Mouse (Mus musculus) kidney, embryonic 14.5 days (tissue): ENCODE measurements at regions not wholly inside any gene's neighbourhood (a gene's known extent, or its start where the extent isn't known, plus 50 kb on each side); places are given as distances from the start of the nearest gene placed in this dataset. TPM values are rescaled to one million over a fixed set of nuclear protein-coding genes. Genes with fewer than 3 reads are reported as not detected.

Experiments used
- microRNA-seq: library from miRNA; unstranded; fragments of <30 nt; microRNA quantifications from one replicate; pipeline ENCODE4, GENCODE M21; 2016

Small RNA genes lying in the stretch of these regions (microRNA-seq; reads per million reads assigned to microRNA genes)
- not detected for gene Gm25754
